Mouse (Mus musculus) 3134 (cell line): ENCODE measurements around the gene Pkd1l3.

Source experiments
- DNase-seq: peaks from one replicate; pipeline ENCODE4 v3.0.0-alpha.2; 2011; ENCODE audit warnings: low spot score; ENCODE audit not compliant: insufficient read length; ENCODE audit errors: extremely low read depth

Gene Pkd1l3

DNA sequence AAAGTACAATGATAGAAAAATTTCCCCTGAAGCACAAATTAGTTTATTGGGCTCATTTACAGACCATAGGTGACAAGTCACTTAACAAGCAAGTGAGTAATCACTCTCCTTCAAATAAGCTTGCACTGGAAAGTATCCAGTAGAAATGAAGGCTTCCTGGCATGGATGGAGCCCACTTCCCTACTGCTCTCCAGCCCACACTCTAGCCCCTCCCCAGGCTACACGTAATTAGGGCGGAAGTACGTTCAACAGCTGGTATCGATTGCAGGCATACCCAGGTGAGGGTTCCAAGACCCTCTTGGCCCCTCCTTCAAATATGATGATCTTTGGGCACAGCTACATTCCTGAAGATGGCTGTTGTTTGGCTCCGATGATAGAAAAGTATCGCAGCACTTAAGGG, 79.8 kb downstream of the Pkd1l3 start:
- no peak for DNase-seq

DNA sequence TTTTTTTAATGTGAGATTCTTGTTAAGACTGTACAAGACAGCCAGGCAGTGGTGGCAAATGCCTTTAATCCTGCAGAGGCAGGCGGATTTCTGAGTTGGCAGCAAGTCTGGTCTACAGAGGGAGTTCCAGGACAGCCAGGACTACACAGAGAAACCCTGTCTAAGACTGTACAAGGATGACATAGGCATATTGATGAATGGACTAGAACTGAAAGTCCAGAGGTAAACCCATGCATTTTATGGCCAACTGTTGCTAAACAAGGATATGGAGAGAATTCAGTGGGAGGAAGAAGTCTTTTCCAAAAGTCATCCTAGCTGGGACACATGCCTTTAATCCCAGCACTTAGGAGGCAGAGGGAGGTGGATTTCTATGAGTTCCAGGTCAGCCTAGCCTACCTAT, 83.4 kb downstream of the Pkd1l3 start:
- DNase-seq: no peak

DNA sequence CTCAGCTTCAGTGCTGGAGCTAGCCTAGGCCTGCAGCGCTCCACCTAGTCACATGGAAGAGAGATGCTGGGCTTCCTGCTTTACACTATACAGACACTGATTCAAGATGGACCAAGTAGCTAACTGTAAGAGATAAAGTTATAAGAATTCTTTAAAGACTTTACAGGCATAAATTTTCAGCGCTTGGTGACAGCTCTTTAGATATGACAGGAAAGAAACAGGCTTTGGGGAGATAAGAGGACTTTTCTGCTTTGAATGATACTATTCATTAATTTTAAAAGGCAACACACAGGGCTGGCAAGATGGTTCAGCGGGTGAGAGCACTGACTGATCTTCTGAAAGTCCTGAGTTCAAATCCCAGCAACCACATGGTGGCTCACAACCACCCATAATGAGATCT, 84.2 kb downstream of the Pkd1l3 start:
- no peak for DNase-seq

DNA sequence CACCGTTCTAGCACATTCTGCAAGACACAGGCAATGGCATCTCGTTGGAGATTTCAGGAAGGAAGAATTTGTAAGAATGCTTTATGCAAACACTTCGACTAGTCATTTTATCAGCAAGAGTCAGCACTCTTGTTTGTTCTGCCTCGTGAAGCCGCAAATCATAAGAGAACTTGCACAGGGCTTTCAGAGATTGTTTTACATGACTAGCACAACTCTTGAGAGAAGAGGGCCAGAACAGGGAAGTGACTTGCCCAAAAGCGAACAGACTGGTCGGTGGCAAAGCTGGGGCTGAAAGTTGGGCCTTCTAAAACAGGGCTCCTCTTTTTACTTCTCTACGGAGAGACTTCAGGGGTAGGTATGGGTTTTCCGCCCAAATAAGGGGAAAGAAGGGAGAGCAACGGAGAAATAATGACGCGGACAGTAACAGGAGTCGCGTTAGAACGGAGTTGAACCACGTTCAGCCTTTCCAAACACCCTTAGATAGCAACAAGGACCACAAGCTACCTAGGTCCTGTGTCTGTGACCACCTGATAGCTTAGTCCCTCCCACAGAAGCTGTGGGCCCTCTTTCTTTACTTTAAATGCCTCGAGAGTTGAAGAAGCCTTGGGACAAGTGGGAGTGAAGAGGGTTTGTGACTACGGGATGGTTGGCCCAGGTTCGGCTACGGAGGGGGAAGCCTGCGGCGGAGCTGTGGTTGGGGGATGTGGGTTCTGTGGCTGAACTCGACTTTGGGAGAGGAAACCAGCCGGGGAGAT, 90.4 kb downstream of the Pkd1l3 start:
- DNase-seq: no peak

DNA sequence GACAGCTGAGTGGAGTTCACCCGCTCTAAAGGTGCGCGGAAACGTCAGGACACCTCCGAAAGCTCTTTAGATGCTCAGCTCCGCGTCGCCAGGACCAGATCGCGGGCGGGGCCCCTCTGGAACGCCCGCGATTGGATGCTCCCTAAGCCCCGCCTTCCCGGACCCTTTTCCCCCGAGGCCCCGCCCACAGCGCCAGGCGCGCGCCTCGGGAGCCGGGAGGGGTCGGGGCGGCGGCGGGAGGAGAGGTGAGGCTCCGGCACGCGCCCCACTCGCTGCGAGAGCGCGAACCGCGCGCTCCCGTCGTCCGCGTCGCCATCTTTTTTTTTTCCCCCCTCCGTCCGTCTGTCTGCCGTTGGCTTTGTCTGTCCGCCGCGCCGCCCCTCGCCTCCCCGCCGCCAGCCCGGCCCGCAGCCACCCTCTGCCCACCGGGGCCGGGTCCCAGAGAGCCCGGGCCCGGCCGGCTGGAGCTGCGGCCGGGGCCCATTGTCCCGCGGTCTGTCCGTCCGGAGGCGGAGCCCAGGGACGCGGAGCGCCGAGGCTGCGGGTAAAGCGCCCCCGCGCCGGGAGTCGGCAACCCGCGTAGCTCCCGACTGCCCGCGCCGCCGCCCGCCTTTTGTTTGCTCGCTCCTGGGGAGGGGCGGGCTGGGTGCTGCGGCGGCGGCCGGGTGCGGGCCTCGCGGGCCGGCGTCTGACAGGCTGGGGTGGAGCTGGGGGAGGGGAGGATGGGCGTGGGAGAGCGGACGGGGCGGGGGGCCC, 91.2 kb downstream of the Pkd1l3 start, which contains the start of gene Zfp821:
Zfp821 (plus strand) TSS at position 227 of the 756 bp plus-strand sequence.
- peak; percentile 86 for DNase-seq

DNA sequence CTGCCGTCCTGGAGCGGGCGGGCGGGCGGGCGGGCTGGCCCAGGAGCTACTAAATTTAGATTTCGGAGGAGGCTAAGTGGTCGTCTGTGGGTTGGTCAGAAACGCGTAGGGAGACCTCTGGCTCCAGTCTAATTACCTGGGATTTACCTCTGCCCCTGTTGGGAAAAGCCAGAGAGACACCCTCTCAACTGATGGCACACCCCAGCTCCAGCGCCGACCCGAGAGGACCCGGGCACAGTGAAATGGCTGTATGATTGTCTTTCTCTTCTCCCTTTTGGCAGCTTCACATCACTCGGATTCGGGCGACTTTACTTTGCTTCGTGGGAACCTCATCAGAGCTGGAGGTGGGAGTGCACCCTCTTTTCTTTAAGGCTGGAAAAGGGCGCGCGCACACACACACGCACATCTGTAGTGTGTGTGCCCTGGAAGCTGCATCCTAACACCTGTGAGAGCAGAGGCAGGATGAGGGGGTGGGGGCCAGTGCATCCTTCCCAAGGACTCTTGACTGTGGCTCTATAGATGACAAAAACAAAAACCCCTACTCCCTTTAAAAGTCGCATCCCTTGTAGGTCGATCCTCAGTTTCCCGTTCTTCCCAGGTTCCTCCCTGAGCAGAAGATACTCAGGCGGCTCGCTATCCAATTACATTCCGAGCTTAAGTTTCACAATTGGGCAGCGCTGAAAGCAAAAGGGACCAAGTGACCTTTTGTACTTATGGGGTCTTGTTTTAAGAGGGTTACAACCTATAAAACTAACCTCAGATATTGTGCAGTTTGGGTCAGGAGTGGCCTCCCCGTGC, 92.0 kb downstream of the Pkd1l3 start:
- no peak for DNase-seq

DNA sequence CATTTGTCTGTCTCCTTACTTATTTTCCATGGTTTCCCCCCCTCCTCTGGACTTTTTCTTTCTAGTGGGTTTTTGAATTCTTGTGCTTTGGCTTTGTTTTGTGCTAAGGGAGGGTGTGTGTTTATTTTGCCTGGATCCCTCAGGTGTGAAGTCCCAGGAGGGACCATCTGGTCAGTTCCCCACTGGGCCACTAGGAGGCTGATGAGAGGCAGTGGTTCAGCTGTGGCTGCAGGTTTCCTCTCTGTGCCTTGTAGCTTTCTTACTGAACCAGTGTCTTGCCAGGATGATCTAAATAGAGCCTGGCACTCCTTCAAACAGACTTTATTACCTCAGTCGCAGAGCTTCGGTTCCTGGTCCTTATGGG, 92.5 kb downstream of the Pkd1l3 start:
- peak; percentile 42 for DNase-seq

DNA sequence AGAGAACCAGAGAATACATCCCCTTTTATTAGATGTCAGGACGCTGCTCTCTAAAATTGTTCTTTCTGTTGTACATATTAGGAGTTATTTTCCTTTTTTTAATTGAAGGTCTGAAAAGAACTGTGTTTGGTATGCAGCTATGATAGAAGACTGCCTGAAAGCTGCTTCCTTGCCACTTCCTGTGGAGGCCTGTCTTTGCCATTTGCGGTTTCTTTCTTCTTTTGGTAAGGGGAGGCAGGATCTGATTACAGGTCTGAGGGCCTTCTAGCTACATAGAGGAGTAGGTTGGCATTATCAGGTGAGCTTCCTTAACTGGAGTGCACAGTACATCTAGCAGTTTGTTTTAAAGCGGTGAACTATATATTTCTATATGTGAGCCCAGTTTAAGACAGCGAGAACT, 93.6 kb downstream of the Pkd1l3 start:
- no peak for DNase-seq

DNA sequence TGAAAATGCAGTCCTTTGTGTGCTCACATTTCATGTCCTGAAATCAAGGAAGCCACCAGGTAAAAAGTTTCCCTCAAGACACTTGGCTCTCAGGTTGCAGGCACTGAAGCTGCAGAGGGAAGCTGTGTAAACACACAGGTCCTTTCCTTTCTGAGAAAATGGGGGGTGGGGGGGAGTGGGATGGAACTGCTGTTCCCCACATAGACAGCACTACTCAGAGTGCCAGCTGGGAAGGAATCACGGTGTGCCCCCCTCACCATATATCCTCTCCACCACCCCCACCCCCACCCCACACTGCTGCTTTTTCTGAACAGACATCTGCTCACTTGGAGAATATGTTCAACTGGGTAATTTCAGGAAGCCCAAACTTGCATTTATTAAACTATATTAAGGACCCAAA, 98.2 kb downstream of the Pkd1l3 start:
- no peak for DNase-seq

DNA sequence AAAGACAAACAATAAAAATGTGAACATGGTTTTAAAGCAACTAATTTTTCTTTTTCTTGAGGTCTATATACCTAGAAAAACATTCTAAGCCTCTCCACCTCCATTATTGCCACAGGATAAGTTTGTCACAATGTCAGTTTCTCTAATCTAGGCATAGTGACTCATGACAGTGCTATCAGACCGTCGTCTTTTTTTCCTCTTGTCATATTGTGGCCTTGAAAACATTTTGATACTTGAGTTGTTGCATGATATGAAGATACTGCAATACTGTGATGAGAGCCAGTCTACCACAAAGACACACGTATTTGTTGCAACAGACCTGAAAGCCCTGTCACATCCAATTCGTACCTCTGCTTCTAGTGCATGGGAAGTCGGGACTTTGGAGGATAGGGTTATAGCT, 100.6 kb downstream of the Pkd1l3 start:
- no peak for DNase-seq
